Mouse (Mus musculus) limb, embryonic 10.5 days (tissue): Measurements from ENCODE around the gene Sox5. TPM values are rescaled to one million over a fixed set of nuclear protein-coding genes. Genes with fewer than 3 reads are reported as not detected.

ENCODE experiments used
- DNase-seq: peaks from one replicate; pipeline ENCODE4 v3.0.0-alpha.2; 2017; ENCODE audit warnings: low spot score
- H3K27ac ChIP-seq: fragments of 300-500 bp; sonication (generic); 2 replicates; pipeline ENCODE4 v1.5.1; 2016; ENCODE audit warnings: mild to moderate bottlenecking
- H3K27me3 ChIP-seq: fragments of 300-500 bp; sonication (generic); 2 replicates; pipeline ENCODE4 v1.6.1; 2016; ENCODE audit warnings: low read depth, mild to moderate bottlenecking; ENCODE audit not compliant: poor library complexity, severe bottlenecking
- H3K36me3 ChIP-seq: fragments of 300-500 bp; sonication (generic); 2 replicates; pipeline ENCODE4 v1.6.1; 2016; ENCODE audit warnings: mild to moderate bottlenecking, moderate library complexity
- H3K4me1 ChIP-seq: fragments of 300-500 bp; sonication (generic); 2 replicates; pipeline ENCODE4 v1.6.1; 2016
- H3K4me3 ChIP-seq: fragments of 300-500 bp; sonication (generic); 2 replicates; pipeline ENCODE4 v1.5.1; 2016; ENCODE audit warnings: mild to moderate bottlenecking, moderate library complexity
- H3K9me3 ChIP-seq: fragments of 300-500 bp; sonication (generic); replicated peaks from 2 replicates; pipeline ENCODE4 v1.6.1; 2016; ENCODE audit warnings: mild to moderate bottlenecking
- WGBS: fragments of 180-500 bp; shearing (Covaris S2); methylation state at CpG from one replicate; pipeline ENCODE4 v1.1.7; 2016; 5-methylcytosine and 5-hydroxymethylcytosine counted together
- polyA plus RNA-seq: library from polyadenylated mRNA; unstranded; fragments of >200 nt; fragmentation: Nextera tagmentation; extraction: Ambion mirVana; gene quantifications from 2 replicates; pipeline ENCODE4 v1.2.1, GENCODE M21; 2016

Sox5 gene
- polyA plus RNA-seq, 1 experiment from 2014 or later, result 60.8 TPM

GRCm38 (mm10) chr6:144757414-144757813, 24.4 kb downstream of the Sox5 start:
- DNase-seq, result no peak
- Histone ChIP-seq H3K4me1 (peaks cover 70% of the 10 kb centered on the region), H3K27me3 (no peaks in the 10 kb centered on the region), H3K4me3 (no peak overlapping the region), H3K9me3 (no peaks in the 10 kb centered on the region), H3K36me3 (no peaks in the 10 kb centered on the region), H3K27ac (peak overlapping the region; percentile 37; the same call in 1 of the 2 replicates)
- WGBS, result 25% methylated on average over 14 of the region's 14 CpGs

DNA sequence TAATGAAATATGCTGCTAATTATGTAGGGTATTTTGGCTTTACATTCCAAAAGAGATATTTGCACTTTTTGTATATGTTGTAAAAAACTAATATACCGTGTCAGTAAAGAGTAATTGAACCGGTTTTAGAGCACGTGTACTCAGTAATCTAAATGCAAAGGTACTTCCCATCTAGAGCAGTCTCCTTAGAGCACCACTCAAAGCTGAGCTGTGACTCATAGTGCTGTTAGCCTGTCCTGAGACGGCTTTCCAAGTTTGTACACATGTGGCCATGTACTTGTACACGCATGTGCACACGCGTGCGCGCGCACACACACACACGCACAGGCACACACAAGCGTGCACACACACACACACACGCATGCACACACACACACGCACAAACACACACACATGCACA, 25.3 kb downstream of the Sox5 start:
- no peaks in the 10 kb centered on the region for H3K9me3 ChIP-seq
- peak overlapping the region; percentile 62 for H3K27ac ChIP-seq
- DNase-seq, result no peak
- 92% methylated on average over 14 of the region's 14 CpGs for WGBS
- H3K27me3 ChIP-seq, result no peaks in the 10 kb centered on the region
- peaks cover 64% of the 10 kb centered on the region for H3K4me1 ChIP-seq
- no peak overlapping the region for H3K4me3 ChIP-seq
- 0 out of 2 replicates have a peak, but pooled peaks cover 2% of the 10 kb centered on the region for H3K36me3 ChIP-seq

DNA sequence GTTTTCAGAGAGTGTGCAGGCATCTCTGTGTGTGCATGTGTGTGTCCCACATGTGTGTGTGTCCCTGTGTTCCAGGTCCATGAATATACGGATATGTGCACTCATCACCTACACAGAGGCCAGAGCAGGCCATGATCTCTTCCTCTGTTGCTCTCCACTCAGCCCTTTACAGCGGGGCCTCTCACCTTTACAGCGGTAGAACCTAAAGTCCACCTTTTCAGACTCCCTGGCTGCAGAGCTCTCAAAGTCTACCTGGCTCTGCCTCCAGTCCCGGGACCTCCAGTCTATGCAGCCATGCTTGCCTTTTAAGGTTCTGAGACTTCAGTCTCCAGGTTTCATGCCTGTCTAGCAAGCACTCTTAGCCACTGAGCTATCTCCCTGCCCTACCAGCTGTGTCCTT, 26.5 kb downstream of the Sox5 start:
- Histone ChIP-seq H3K4me3 (no peak overlapping the region), H3K27me3 (no peaks in the 10 kb centered on the region), H3K27ac (peak overlapping the region; percentile 72), H3K36me3 (0 out of 2 replicates have a peak, but pooled peaks cover 2% of the 10 kb centered on the region), H3K9me3 (no peaks in the 10 kb centered on the region), H3K4me1 (peaks cover 74% of the 10 kb centered on the region)
- WGBS, result 82% methylated on average over 4 of the region's 4 CpGs
- DNase-seq, result no peak

DNA sequence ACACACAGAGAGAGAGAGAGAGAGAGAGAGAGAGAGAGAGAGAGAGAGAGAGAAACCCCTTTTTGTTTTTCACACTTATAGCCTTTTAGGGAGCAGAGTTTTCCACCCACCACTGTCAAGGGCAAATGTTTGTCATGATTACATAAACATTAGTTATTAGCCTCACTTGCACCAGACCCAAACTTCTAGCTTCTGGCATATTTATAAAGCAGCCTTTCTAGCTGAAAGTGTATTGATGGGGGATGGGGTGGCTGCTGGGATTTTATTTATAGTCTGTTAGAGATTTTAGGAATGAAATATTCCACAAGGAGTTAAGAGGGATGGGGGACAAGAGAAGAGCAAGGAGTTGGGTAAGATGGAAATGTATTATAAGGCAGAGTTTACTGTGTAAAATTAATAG, 27.4 kb downstream of the Sox5 start:
- H3K36me3 ChIP-seq, result 0 out of 2 replicates have a peak, but pooled peaks cover 2% of the 10 kb centered on the region
- H3K27ac ChIP-seq, result peak overlapping the region; percentile 68; the same call in 1 of the 2 replicates
- H3K4me1 ChIP-seq, result peaks cover 76% of the 10 kb centered on the region
- H3K9me3 ChIP-seq, result no peaks in the 10 kb centered on the region
- H3K4me3 ChIP-seq, result no peak overlapping the region
- no peak for DNase-seq
- H3K27me3 ChIP-seq, result no peaks in the 10 kb centered on the region

- H3K36me3 ChIP-seq, result 0 out of 2 replicates have a peak, but pooled peaks cover 2% of the 10 kb centered on the region
- H3K27ac ChIP-seq, result peak overlapping the region; percentile 68
- no peak for DNase-seq
- peaks cover 72% of the 10 kb centered on the region for H3K4me1 ChIP-seq
- no peaks in the 10 kb centered on the region for H3K27me3 ChIP-seq
- H3K4me3 ChIP-seq, result no peak overlapping the region
- H3K9me3 ChIP-seq, result no peaks in the 10 kb centered on the region
- 27% methylated on average over 3 of the region's 3 CpGs for WGBS
These were observed 27.8 kb downstream of the Sox5 start for GRCm38 (mm10) chr6:144753963-144754296.

GRCm38 (mm10) chr6:144753225-144753962, 28.4 kb downstream of the Sox5 start:
- peaks cover 67% of the 10 kb centered on the region for H3K4me1 ChIP-seq
- no peak for DNase-seq
- H3K4me3 ChIP-seq, result no peak overlapping the region
- no peaks in the 10 kb centered on the region for H3K27me3 ChIP-seq
- no peaks in the 10 kb centered on the region for H3K9me3 ChIP-seq
- peak overlapping the region; percentile 68 for H3K27ac ChIP-seq
- H3K36me3 ChIP-seq, result 0 out of 2 replicates have a peak, but pooled peaks cover 2% of the 10 kb centered on the region
- whole genome bisulfite sequencing, result 81% methylated on average over 13 of the region's 13 CpGs

GRCm38 (mm10) chr6:144751581-144751980, 30.2 kb downstream of the Sox5 start:
- H3K27me3 ChIP-seq, result no peaks in the 10 kb centered on the region
- H3K9me3 ChIP-seq, result no peaks in the 10 kb centered on the region
- peaks cover 51% of the 10 kb centered on the region for H3K4me1 ChIP-seq
- WGBS, result 93% methylated on average over 4 of the region's 4 CpGs
- 0 out of 2 replicates have a peak, but pooled peaks cover 2% of the 10 kb centered on the region for H3K36me3 ChIP-seq
- no peak for DNase-seq
- no peak overlapping the region for H3K27ac ChIP-seq
- no peak overlapping the region for H3K4me3 ChIP-seq

- no peak for DNase-seq
- 0 out of 2 replicates have a peak, but pooled peaks cover 2% of the 10 kb centered on the region for H3K36me3 ChIP-seq
- 62% methylated on average over 7 of the region's 7 CpGs for WGBS
These were observed 31.6 kb downstream of the Sox5 start for GRCm38 (mm10) chr6:144750197-144750596.

DNA sequence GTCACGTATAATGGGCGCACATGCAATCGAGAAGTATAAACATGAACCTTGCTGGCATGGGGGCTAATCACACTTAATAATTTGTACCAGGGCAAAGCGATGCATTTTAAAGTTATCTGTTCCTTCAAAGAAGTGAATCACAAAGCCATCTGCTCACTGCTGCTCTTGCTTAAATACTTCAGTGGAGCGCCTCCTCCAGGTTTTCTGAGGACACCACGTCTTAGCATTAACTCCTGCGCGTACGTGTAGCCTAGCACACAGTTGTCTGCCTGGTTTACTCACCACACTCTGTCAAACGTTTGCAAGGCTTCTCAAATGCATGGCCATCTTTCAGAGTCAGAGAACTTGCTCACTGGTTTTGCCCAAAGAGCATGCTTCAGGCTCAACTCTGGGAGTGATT, 35.3 kb downstream of the Sox5 start:
- H3K36me3 ChIP-seq, result no peaks in the 10 kb centered on the region
- no peaks in the 10 kb centered on the region for H3K27me3 ChIP-seq
- 90% methylated on average over 10 of the region's 10 CpGs for WGBS
- H3K4me3 ChIP-seq, result no peak overlapping the region
- DNase-seq, result no peak
- H3K4me1 ChIP-seq, result peaks cover 34% of the 10 kb centered on the region
- no peaks in the 10 kb centered on the region for H3K9me3 ChIP-seq
- no peak overlapping the region for H3K27ac ChIP-seq

More at GRCm38 (mm10) chr6:144750197-144750596, 31.6 kb downstream of the Sox5 start:
- Histone ChIP-seq H3K9me3 (no peaks in the 10 kb centered on the region), H3K4me1 (peaks cover 38% of the 10 kb centered on the region), H3K27ac (peak overlapping the region; percentile 30; the same call in 1 of the 2 replicates), H3K4me3 (no peak overlapping the region), H3K27me3 (no peaks in the 10 kb centered on the region)

- no peak overlapping the region for H3K4me3 ChIP-seq
- no peaks in the 10 kb centered on the region for H3K36me3 ChIP-seq
- H3K27ac ChIP-seq, result no peak overlapping the region
- no peaks in the 10 kb centered on the region for H3K27me3 ChIP-seq
- H3K4me1 ChIP-seq, result peaks cover 26% of the 10 kb centered on the region
- no peak for DNase-seq
- WGBS, result 49% methylated on average over 3 of the region's 3 CpGs
- no peaks in the 10 kb centered on the region for H3K9me3 ChIP-seq
These were observed 39.2 kb downstream of the Sox5 start for GRCm38 (mm10) chr6:144742559-144742958.

DNA sequence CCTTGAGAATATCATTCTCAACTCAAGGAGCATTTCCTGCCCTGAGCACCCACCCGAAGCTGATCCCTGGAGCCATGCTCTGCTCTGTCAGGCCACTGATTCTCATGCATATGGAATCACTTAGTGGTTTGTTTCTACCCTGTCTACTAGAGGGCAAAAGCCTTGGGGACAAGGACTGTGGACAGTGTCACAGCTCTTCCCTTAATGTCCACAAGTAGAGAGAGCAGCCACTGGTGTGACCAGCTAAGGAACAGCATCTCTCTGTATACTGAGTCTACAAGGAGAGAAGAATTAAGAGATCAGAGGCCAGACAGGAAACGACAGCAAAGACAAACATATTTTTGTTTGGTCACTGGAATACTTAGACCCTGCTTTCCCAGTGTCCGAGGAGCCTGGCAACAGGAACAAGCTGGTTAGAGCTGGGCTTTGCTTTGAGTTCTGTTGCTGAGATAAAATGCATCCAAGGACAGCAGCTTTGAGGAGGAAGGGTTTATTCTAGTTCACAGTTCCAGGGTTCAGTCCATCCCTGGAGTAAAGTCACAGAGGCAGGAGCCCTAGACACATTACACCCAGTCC, 40.6 kb downstream of the Sox5 start:
- Histone ChIP-seq H3K27me3 (no peaks in the 10 kb centered on the region), H3K4me3 (no peak overlapping the region), H3K36me3 (no peaks in the 10 kb centered on the region), H3K27ac (0 out of 2 replicates have a peak overlapping the region, but pooled peaks have one; percentile 19), H3K4me1 (peaks cover 26% of the 10 kb centered on the region), H3K9me3 (no peaks in the 10 kb centered on the region)
- no peak for DNase-seq
- 71% methylated on average over 3 of the region's 3 CpGs for WGBS

GRCm38 (mm10) chr6:144740343-144740742, 41.4 kb downstream of the Sox5 start:
- Histone ChIP-seq H3K27me3 (no peaks in the 10 kb centered on the region), H3K9me3 (no peaks in the 10 kb centered on the region), H3K4me3 (no peak overlapping the region), H3K4me1 (peaks cover 26% of the 10 kb centered on the region), H3K27ac (no peak overlapping the region), H3K36me3 (no peaks in the 10 kb centered on the region)
- DNase-seq, result no peak
- 90% methylated on average over 3 of the region's 3 CpGs for WGBS

- H3K9me3 ChIP-seq, result no peaks in the 10 kb centered on the region
- 92% methylated on average over 2 of the region's 2 CpGs for WGBS
- no peak overlapping the region for H3K27ac ChIP-seq
- H3K36me3 ChIP-seq, result no peaks in the 10 kb centered on the region
- H3K4me3 ChIP-seq, result no peak overlapping the region
- H3K4me1 ChIP-seq, result peaks cover 26% of the 10 kb centered on the region
- no peak for DNase-seq
- H3K27me3 ChIP-seq, result no peaks in the 10 kb centered on the region
These were observed 42.0 kb downstream of the Sox5 start for GRCm38 (mm10) chr6:144739753-144740152.
